Mouse (Mus musculus): Measurements from ENCODE around the gene Tcea2.

Gene Tcea2

DNA sequence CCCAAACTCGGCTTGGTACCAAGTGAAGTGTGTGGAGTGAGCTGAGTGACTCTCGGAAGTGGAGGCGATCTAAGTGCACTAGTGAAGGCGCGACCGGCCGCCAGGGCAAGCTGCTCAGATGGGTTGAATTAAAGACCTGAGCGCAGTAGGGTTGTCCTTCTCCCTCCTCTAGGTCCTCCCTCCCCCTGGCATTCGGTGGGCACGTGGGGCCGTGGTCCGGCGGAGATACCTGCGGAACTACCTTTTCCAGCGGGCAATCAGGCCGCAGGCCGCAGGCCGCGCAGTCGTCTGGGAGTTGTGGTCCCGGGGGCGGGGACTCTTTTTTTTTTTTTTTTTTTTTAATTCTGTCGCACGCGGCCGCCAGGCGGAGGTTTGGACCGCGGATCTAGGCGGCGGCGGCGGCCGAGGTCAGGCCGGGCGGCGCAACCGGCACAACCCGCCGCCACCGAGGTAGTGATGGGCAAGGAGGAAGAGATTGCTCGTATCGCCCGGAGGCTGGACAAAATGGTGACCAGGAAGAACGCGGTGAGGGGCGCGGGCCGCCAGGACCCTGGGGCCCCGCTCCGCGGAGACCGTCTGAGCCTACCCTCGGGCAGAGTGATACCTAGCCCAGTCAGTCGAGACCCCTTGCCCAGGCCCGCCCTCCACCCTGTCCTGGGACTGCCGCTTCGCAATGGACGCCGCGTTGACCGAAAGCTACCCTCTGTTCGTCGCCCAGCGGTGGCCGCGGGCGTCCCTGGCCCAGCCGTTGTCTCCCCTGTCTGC is at the start of gene Tcea2:
Gene Tcea2, plus strand, starts transcription at position 360 of the 765 bp plus-strand sequence.
- peak; percentile 74 for DNase-seq

GRCm38 (mm10) chr2:181632624-181633023 is 47.5 kb upstream of the Tcea2 start:
- no peak for DNase-seq

DNA sequence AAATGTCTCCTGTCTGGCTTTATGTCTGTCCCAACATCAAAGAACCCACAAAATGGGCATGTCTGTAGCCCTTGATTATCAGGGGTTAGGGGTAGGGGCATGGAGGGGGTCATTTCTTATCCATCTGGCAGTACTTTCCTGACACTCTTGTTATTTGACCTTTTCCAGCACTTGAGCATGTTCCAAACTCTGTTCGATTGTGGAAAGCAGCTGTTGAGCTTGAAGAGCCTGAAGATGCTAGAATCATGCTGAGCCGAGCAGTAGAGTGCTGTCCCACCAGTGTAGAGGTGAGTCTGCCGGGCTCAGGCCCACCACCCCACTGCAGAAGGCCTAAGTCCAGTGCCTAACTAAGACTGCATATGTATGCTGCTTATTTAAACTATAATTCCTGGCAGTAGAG is 44.2 kb upstream of the Tcea2 start:
- DNase-seq, result no peak

DNA sequence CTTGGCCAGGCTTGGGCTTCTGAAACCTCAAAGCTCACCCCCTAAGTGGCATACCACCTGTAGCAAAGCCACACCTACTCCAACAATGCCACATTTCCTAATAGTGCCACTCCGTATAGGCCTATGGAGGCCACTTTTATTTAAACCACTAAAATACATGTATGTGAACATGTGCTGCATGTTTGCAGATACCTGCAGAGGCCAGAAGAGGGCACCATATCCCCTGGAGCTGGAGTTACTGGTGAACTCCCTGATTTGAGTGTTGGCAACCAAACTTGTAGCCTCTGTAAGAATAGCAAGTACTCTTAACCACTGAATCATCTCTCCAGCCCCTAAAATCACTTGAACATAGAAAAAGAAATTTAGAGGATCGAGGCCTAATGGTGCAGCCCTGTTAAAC is 35.7 kb upstream of the Tcea2 start:
- peak; percentile 71 for DNase-seq

GRCm38 (mm10) chr2:181645666-181646065 is 34.4 kb upstream of the Tcea2 start:
- DNase-seq, result no peak

- DNase-seq, result no peak
Measured at GRCm38 (mm10) chr2:181646626-181647472, 33.3 kb upstream of the Tcea2 start.

GRCm38 (mm10) chr2:181648926-181649325 is 31.2 kb upstream of the Tcea2 start:
- no peak for DNase-seq

GRCm38 (mm10) chr2:181653065-181653464 is 27.0 kb upstream of the Tcea2 start:
- no peak for DNase-seq

- DNase-seq, result no peak
Measured at GRCm38 (mm10) chr2:181653523-181653922, 26.6 kb upstream of the Tcea2 start.

- DNase-seq, result no peak
Measured at GRCm38 (mm10) chr2:181656734-181657133, 23.4 kb upstream of the Tcea2 start, which contains the start of gene Gm29797. TSS of gene Gm29797 (plus strand) at chr2:181657034.

GRCm38 (mm10) chr2:181657441-181657840 is 22.7 kb upstream of the Tcea2 start:
- no peak for DNase-seq

- DNase-seq, result no peak
Measured at GRCm38 (mm10) chr2:181658528-181658927, 21.6 kb upstream of the Tcea2 start.

GRCm38 (mm10) chr2:181658930-181659555 is 21.1 kb upstream of the Tcea2 start:
- DNase-seq, result peak; percentile 82

DNA sequence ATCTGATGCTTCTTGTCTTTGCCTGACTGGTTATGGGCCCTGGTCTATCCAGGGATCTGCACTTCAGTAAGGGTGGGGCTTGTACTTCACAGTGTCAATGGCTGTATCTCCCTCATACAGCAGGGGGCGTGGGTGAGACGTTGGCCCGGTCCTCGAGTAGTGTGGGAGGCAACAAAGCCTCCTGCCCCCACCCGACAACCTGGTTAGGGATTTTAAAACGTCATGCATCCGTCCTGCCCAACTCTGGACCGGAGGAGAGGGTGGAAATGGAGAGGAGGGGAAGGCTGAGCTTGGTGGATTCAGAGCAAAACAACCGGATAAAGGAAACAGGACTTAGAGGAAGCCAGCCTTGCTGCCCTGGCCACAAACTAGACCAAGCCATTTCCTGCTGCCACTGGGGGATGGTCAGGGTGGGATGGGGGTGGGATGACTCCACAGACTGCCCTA is 20.5 kb upstream of the Tcea2 start:
- peak; percentile 85 for DNase-seq

- no peak for DNase-seq
Measured at GRCm38 (mm10) chr2:181662620-181663297, 17.4 kb upstream of the Tcea2 start.

DNA sequence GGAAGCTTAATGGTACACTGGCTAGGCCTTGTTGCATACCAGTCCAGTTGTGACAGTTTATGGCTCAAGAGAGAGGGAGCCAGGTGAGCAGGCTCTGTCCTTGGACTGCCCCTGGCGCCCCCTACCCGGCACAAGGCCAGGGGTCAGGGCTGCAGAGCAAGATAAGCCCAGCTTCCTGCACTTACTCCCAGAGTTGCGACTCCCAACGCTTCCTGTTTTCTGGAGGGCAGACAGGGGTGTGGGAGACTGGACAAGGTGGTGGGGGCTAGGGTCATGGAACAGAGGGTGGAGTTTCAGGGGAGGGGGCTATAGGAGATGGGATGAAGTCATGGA is 16.8 kb upstream of the Tcea2 start:
- DNase-seq, result no peak

- DNase-seq, result peak; percentile 40
Measured at GRCm38 (mm10) chr2:181670285-181670912, 9.7 kb upstream of the Tcea2 start.

GRCm38 (mm10) chr2:181670913-181671311 is 9.2 kb upstream of the Tcea2 start:
- DNase-seq, result no peak

DNA sequence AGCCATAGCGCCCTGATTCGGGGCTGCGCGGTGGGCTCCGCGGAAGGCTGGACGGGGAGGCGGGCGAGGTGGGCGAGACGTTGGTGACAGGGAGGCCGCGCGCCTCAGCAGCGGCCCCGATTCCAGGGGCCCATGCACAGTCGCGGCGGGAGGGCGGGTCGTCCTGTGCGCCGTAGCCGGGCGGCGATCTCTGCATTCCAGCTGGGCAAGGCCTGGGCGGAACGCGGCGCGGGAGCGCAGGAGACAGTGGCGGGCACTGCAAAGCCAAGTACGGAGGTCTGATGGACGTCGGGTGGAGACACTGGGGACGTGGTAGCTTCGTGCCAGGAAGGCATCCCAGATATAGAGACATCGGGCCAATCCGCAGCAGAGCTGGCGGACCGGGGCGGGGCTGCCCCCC is 8.8 kb upstream of the Tcea2 start, which contains the start of gene Sox18:
Gene Sox18, minus strand, starts transcription at position 315 of the 400 bp plus-strand sequence.
- no peak for DNase-seq

DNA sequence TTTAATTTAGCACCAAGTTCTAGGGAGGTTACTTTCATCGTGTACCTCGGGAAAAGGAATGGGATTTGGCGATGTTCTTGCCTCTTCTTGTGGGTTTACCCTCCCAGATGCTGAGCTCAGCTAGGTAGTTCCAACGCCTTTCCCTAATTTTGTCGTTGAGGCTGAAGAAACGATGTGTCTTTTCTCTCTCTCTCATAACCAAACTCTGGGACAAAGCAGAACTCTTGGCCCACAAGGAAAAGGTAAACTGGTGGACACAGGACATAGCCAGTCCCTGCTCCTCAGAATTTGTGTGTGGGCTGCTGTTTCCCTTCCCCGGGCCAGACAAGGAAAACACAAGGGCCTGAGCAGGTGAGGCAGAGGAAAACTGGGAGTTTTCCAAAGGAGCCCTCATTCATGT is 8.1 kb upstream of the Tcea2 start:
- DNase-seq, result no peak

- no peak for DNase-seq
Measured at GRCm38 (mm10) chr2:181673501-181673900, 6.6 kb upstream of the Tcea2 start.

GRCm38 (mm10) chr2:181674934-181675333 is 5.2 kb upstream of the Tcea2 start:
- no peak for DNase-seq

Data from thymus, postnatal 4 days (tissue).